Mouse (Mus musculus) erythroid progenitor cell, adult 5-6 weeks (primary cell): ENCODE results near the gene Nacc1. TPM values are rescaled to one million over a fixed set of nuclear protein-coding genes. Genes with fewer than 3 reads are reported as not detected.
"Not testable (repeated sequence)": the region's sequence is repeated elsewhere in the genome, so short reads cannot be mapped to it uniquely, and the experiment has no call there.

Experiments used
- ATAC-seq: replicated peaks from 2 replicates; pipeline ENCODE4 v1.8.0; 2016; ENCODE audit warnings: moderate number of reproducible peaks, mild to moderate bottlenecking, moderate TSS enrichment, inconsistent platforms; ENCODE audit not compliant: poor library complexity, low FRiP score, severe bottlenecking
- total RNA-seq, 2 experiments: library from RNA; stranded (forward) in 1 of 2; stranded (reverse) in 1 of 2; fragments of 150-400 nt in 1 of 2; fragments of 186-747, 209-891 nt in 1 of 2; gene quantifications; 2 replicates each; pipeline versions ENCODE4 v1.2.3 to v1.2.4; 2015 to 2017; ENCODE audit warnings: low replicate concordance in 2 of 2

Nacc1 gene
- total RNA-seq, 2 experiments from 2014 or later: 16.9 to 24.3 TPM

DNA sequence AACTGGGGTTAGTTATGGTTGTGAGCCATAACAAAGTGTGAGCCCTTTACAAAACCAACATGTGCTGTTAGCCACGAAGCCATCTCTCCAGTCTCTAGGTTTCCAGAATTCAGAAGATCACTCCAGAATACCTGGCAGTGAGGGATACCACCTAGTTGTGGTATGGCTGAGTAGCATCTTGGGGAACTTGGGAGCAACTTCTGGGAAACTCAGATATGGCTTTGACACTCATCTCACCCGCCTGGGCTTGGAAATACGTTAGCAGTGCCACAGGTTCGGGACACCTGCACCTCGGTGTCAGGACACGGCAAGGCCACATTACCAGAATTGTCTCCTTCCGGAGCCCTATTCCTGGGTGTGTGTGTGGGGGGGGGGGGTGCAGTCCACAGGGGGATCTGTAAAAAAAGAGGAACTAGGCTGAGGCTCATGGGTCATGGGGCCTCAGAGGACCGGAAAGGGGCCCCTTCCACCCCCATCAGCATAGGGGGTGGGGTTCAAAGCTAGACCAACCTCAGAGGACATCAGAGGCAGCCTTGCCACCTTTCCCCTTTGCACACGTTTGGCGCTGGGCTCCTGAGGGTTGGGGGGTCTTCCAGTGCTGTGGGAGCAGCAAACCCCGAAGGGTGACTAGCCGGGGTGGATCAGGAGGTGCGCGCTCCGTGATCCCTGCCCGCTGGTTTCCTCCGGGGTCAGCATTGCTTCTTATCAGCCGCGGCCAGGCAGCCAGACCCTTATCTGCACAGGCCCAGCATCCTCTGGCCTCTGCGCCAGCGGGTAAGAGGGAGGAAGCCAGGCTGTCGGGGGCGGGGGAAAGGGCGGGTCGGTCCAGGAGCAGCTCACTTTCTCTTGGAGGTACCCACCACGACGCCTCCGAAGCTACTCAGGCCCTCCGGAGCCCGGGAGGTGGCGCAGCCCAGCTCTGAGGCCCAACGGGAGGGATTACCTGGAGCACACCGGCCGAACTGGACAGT is 13.6 kb upstream of the Nacc1 start, which contains the start of gene Lyl1:
Gene Lyl1 (plus strand): TSS at position 517 of the 971 bp plus-strand sequence.
- peak; percentile 71 for ATAC-seq

DNA sequence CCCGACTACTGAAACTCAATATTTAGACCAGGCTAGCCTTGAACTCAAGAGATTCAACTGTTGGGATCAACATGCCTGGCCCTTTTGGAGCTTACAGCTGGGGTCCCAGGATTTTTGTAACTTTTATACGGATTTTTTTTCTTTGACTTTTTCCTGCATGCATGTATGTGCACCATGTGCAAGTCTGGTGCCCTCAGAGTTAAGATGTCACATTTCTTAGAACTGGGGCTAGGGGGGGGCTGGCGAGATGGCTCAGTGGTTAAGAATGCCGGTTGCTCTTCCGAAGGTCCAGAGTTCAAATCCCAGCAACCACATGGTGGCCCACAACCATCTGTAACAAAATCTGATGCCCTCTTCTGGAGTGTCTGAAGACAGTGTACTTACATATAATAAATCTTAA is 12.9 kb upstream of the Nacc1 start:
- ATAC-seq: no peak

DNA sequence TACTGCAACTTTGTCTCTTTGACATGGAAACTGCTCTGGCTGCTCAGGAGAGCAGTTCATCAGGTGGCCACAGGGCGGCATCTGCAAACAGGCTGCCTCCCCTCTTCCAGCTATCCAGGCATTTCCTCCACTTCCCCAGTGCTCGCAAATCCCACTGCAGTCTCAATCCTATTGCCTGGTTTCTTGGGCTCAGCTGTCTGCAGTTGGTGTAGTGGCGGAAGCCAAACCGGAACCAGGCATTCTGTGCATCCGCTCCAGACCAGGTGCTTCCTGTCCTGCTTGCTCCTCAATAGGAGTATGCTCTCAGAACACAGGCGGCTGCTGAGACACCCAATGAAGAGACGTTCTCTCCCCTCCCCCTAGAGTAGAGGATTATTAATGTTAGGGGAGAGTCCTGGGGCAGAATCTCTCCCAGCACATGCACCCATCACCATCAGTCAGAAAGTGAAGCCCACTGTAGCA is 12.2 kb upstream of the Nacc1 start:
- peak; percentile 48 for ATAC-seq

DNA sequence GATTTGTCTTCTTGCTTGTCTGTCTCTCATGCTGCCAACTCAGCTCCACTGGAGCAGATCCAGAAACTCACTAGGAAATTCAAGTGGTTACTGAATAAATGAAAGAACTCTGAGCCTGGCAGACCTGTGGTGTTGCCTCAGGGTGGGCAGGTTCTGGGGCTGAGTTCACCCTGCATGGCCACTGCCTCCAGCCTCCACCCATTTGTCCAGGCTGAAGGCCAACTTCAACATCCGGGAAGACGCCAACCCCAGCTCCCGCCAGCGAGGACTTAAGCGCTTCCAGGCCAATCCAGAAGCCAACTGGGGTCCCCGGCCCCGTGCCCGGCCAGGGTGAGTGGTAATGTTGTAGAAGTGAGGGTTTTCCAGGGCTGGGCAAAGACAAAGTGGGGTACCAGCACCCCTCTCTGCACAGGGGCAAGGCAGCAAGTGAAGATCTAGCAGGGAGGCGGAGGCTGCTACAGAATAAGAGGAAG is 11.3 kb upstream of the Nacc1 start:
- ATAC-seq: no peak

DNA sequence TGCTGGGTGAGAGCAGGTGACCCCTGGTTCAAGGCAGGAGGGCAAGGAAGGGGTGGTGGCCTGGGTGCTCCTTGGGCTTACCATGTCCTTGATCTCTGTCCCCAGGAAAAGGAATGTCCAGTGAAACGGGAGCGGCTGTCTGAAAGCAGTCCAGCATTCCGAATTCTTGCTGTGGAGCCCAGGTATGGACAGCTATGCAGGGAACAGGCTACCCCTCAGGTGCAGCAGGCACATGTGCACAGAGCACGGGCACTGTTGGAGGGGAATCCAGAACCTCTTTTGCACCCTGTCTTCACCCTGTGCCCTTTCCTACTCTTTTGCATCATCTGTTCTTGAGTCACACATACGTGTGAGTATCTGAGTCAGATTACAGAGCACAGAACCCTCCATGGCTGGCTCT is 10.6 kb upstream of the Nacc1 start:
- no peak for ATAC-seq

DNA sequence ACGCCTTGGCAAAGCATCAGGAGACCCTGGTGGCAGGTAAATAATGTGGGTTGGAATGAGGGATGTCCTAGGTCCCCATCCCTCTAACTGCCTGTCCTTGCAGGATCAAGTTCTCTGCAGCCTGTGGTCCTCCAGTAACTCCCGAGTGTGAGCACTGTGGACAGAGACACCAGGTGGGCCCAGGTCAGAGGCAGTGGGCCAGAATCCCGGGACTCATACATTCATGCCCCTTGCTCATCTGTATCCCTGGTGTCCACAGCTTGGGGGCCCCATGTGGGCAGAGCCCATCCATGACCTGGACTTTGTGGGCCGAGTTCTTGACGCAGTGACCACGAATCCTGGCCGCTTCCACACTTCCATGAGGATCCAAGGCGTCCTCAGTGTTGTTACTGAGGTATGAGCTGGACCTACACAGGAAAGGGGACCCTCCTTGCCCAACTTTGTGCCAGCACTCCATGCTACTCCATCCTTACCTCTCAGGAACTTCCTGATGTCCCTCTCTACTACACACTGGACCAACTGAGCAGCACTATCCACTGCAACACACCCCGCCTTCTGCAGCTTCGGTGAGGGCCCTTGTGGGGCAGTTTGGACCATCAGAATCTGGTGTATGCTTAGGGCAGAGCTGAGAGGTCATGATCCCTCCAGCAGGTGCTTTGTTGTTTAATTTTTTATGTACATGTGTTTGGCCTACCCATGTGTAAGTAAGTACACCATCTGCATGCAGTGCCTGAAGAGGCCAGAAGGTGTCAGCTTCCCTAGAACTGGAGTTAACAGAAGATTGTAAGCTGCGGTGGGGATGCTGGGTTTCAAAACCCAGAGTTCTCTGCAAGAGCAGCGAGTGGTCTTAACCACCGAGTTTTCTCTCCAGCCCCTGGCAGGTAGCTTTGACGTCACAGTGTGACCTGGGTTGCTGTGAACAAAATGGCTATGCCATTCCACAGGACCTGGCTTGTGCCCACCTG is 9.8 kb upstream of the Nacc1 start:
- no peak for ATAC-seq

DNA sequence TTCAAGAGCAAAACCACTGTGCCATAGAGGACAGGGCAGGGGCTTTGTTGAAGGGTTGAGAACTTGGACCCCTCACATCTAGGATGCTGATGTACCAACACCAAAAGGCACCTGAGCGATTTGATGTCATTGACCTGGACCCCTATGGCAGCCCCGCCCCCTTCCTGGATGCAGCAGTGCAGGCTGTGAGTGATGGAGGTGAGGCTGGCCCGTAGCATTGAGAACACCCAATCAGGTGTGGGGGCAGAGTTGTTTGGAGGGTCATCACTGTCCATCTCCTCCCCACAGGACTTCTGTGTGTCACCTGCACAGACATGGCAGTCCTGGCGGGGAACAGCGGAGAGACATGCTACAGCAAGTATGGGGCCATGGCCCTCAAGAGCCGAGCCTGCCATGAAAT is 7.5 kb upstream of the Nacc1 start:
- no peak for ATAC-seq

DNA sequence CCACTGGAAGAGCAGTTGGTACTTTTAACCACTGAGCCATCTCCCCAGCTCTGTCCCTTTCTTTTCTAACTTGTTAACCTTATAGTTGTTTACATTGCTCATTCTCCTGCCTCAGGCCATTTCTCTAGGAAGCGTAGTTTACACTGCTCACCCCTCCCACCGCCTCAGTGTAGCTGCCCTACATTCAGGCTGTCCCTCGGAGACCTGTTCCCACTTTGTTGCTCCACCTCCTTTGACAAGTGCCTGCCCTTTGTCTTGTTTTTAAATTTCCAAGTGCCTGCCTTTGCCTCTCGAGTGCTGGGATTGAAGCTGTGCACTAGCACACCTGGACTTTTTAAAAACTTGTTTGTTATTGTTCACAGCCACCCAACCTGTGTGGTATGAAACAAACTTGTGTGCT is 5.7 kb upstream of the Nacc1 start:
- no peak for ATAC-seq

DNA sequence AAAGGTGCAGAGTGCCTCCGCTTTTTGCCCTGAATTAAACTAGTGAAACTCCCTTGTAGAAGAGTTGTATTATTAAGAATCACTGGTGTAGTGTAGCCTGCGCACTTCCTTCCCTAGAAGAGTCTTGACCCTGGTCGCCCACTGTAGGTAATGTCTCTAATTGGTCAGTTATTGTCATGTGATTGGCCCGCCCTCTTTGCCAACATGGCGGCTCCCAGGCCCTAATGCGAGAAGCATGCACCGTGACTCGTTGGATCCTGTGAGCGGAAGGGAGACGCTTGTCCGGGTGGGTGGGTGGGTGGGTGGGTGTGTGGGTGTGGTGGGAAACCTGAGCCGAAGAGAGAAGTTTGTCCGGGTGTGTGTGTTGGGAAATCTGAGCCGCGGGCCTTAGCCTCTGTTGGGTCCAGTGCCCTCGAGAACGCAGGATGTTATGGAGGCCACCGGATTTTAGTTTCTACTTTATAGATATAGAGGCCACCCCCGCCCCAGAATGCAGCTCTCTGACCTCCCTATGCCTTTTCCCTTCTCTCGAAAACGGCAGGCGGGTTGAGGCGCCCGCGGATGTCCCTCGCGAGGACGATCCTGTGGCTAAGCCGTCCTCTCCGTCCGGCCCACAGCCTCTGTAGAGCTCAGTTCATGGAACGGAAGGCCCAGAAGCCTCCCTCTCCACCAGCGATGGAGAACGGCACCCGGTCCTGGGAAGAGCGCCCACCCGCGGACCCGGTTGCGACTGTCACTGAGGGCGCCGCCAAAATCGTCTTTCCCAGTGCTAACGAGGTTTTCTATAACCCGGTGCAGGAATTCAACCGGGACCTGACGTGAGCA is 1.6 kb upstream of the Nacc1 start:
- peak; percentile 77 for ATAC-seq

DNA sequence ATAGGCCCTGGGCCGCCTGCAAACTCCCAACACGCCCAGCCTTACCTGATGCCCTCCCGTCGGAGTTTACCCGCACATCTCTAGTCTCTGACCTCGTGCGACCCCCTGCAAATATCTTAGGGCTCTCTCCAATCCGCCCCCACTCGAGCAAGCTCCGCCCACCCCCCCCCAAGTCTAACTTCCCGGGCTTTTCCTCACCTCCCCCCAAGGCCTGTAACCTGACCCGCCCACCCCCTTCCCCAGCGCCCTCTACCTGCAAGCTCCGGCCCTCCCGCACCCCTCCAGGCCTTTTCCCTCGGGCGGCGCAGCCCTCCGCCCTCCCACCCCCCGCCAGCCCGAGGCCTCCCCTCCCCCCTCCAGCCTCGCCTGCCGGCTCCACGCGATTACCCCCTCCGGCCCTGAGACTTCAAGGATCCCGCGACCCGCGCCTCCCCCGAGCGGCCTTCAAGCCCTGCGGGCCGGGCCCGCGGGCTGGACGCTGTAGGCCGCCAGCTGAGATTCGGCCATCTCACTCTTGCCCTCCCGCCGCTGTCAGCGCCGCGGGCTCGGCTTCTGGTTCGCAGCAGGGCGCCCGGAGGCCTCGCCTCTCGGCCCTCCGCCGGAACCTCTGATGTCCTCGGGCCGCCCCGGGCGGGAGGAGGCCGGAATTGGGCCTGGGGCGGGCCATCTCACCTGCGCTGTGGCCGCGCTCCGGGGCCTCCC is 508 bp downstream of the Nacc1 start:
- ATAC-seq: no peak

DNA sequence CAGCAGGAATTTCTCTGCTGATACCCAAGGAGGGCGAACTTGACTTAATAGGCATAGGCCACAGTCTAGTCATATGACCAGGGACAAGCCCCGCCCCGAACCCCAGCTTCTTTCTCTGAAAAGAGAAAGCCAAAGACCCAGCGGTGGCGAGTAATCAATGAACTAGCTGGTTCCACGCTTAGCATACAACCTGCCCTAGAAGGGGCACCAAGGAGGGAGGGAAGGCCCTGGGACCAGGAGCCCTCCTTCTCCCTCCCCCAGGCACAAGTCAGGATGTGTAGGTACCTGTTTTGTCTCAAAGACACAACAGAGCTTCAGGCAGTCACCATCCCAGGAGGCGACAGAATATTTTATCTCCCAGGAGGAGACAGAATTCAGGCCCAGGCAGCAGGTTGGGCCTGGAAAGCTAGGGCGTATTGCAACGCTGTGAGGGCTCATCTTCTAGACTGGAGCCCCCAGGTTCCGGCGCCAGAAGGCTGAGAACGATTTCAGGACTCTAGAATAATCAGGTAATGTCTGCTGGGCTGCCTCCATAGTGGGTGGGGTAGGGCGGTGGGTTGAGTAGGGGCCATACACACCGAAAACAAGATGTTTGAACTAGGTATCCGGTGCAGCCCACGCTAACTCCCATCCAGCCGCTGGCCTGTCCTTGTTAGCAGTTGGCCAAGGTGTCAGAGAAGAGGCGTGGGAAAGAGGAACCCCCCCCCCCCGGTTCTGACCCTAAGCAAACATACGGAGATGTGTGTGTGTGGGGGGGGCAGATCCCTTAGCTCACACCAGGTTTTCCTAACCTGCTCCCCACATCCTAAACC is 1.3 kb downstream of the Nacc1 start, which contains the start of gene Trmt1:
Gene Trmt1 (plus strand): TSS at position 117 of the 812 bp plus-strand sequence.
- ATAC-seq: peak; percentile 57

DNA sequence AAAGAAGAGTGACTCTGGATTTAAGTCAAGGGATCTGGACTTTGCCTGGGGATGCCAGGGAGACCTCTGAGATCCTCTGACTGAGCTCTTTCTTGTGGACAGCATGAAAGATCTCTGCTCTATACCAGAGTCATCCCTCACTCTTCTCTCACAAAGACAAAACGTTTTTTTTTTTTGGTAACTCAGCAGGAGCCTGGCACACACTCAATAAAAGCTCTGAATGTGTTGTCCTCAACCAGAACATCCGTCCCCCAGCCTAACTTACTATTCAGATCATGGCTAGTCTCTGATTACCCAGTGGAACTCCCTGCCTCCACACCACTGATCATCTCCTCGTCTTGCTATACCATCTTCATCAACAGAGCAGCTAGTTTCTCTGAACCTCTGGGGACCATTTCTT is 3.1 kb downstream of the Nacc1 start:
- ATAC-seq: no peak

DNA sequence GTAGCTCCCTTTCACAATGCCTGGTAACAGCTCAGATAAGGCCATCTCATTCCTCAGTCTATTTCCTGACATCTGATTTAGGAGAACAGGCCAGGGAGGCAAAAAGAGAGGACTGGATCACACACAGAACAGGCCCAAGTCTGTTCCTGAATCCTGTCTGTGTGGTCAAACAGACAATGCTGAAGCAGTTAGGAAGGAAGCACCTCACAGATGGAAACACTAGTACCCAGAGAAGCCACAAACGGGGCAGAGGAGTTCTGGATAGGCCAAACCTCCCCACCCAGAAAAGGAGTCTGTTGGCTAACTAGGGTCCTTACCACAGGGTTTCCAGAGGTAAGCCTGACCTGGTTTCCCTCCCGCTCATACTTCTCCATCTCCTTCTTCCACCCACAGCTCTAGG is 5.4 kb downstream of the Nacc1 start:
- no peak for ATAC-seq

DNA sequence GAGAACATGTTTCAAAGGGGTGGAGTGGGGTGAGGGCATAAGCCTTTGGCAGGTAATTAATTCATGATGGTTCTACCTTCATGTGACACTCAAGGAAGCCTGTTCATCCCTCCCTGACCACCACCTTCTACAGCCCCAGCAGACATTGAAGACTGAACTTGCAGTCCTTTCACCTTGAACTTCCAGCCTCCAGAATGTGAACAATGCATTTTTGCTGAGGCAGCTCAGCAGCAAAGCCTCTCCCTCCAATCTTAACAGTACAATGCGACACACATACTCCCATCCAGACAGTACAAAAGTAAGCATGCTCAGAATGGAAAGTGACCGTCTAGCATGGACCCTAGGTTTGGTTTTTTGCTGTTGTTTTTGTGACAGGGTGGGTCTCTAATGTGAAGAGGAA is 6.2 kb downstream of the Nacc1 start:
- ATAC-seq: no peak

DNA sequence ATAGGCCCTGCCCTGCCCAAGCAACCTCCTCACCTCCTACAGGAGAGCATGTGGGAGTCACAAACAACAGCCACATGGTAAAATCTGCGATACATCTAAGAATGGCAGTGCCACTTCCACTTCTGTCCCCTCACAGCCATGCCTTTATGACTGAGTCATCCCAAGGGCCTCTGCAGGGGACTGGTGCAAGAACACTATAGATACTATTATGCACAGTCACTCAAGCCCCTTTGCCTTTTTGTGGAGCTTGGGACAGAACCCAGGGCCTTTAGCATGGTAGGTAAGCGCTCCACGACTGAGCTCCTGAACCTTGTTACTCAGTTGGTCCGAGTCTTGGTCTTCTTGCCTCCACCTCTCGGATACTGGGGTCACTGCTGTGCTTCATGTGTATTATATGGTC is 10.4 kb downstream of the Nacc1 start:
- ATAC-seq: no peak

DNA sequence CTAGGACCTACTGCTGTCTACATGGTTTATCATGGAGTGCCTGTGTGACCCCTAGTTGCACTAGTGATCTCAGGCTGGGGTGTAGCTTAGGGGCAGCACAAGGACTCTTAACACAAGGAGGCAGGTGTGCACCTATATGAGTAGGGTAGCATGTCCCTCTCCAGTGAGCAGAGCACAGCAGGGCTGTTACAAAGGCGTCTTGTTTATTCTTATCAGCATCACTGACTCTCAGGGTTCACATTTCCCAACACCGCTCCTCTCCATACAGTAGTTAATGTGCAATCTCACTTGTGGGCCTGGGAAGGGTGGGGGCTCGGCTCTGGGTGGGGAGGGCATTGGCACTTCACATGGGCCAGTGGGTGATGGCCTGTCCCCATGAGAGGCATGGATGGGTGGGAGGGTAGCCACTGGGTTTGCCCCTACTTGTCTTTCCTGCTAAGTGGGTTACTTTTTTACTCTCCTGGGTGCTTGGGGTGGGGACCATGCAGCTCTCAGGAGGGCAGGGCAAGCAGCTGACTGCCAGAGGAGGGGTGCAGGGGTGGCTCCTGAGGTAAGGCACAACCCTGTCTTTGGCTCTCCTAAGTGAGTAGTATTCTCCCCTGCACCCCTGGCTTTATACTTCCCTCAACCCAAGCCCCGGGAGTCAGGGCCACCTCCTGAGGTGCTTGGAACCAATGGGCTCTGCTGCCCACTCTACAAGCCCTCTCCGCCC is 17.2 kb downstream of the Nacc1 start:
- ATAC-seq: not testable (repeated sequence)

DNA sequence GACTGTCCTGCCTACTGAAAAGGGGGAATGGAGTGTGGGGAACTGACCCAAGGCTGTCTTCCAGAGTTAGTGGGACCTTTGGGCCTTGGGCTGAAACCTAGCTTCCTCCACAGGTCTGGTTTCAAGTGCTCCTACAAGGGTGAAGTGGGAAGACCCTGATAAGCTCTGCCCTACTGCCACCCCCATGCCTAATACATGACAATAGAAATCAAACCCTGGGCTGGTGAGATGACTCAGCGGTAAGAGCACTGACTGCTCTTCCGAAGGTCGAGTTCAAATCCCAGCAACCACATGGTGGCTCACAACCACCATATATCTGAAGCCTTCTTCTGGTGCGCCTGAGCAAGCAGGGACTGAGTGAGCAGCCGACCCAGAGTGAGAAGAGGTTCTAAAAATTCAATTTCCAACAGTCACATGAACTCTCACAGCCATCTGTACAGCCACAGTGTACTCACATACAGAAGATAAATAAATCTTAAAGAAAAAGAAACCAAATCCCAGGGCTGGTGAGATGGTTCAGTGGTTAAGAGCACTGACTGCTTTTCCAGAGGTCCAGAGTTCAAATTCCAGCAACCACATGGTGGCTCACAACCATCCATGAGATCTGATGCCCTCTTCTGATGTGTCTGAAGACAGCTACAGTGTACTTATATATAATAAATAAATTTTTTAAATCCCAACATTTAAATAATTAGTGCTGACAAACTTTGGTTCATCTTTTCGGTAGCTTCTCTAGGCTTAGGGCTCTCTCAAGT is 18.8 kb downstream of the Nacc1 start:
- ATAC-seq: no peak
